Mouse (Mus musculus): ENCODE measurements around the gene Egln3. TPM values are rescaled to one million over a fixed set of nuclear protein-coding genes. Genes with fewer than 3 reads are reported as not detected.
A peak's percentile ranks its signal among the peaks of the same experiment; 100 is the strongest.

Gene Egln3
- 5.6 and 5.9 TPM in 2 replicates for polyA plus RNA-seq (2014; fragmentation: Nextera tagmentation; extraction: Ambion mirVana)

- under 1% methylated on average over 25 of the region's 25 CpGs for WGBS
- H3K27me3 ChIP-seq (ENCODE audit: control insufficient read depth, insufficient read depth, low read length), result peaks cover 23% of the 10 kb centered on the region
- no peak within 1 kb of the TSS for H3K27ac ChIP-seq (replicated peaks; ENCODE audit: low read depth, low read length)
- peak; percentile 75 for ATAC-seq (ENCODE audit: low FRiP score, low TSS enrichment)
- H3K4me3 ChIP-seq (replicated peaks; ENCODE audit: low read depth, low read length), result peak within 1 kb of the TSS; percentile 52
- peak; percentile 82 for DNase-seq
- H3K9me3 ChIP-seq (ENCODE audit: control insufficient read depth, low read length), result no peaks in the 10 kb centered on the region
- no peaks in the 10 kb centered on the region for H3K36me3 ChIP-seq (ENCODE audit: control insufficient read depth, insufficient read depth, low read length)
- peak within 1 kb of the TSS; percentile 100 for H3K4me2 ChIP-seq (ENCODE audit: low read length)
- H3K4me1 ChIP-seq (ENCODE audit: control insufficient read depth, insufficient read depth, low read length), result 0 out of 2 replicates have a peak, but pooled peaks cover 2% of the 10 kb centered on the region
- peak within 1 kb of the TSS; percentile 65 for H3K9ac ChIP-seq (replicated peaks; ENCODE audit: low read length)
These were observed at the start of gene Egln3 for GRCm38 (mm10) chr12:54203656-54204045. TSS of gene Egln3 (minus strand) at chr12:54203860.

DNA sequence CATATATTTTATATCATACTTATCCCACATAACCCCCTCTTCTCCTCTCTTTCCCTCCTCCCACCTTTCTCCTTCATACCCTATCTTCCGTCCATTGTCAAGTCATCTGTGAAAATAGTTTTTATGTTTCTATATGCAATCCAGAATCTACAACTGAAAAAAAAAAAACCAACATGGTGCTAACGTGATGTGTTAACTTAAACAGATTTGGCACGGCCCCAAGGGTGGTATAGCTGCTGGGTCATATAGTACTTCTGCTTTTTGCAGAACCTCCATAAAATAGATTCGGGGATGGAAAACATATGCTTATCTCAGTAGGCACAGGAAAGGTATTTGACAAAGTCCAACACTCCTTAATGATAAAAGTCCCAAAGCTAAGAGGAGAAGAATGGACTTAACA lies 49.8 kb upstream of the Egln3 start:
- Histone ChIP-seq H3K36me3 (ENCODE audit: control insufficient read depth, insufficient read depth, low read length) (no peaks in the 10 kb centered on the region), H3K9me3 (ENCODE audit: control insufficient read depth, low read length) (no peaks in the 10 kb centered on the region), H3K27ac (replicated peaks; ENCODE audit: low read depth, low read length) (no peak overlapping the region), H3K27me3 (ENCODE audit: control insufficient read depth, insufficient read depth, low read length) (no peaks in the 10 kb centered on the region), H3K4me3 (replicated peaks; ENCODE audit: low read depth, low read length) (no peak overlapping the region), H3K9ac (replicated peaks; ENCODE audit: low read length) (no peak overlapping the region), H3K4me2 (ENCODE audit: low read length) (no peak overlapping the region), H3K4me1 (ENCODE audit: control insufficient read depth, insufficient read depth, low read length) (no peaks in the 10 kb centered on the region)
- ATAC-seq (ENCODE audit: low FRiP score, low TSS enrichment) (no peak), DNase-seq (no peak)
- 92% methylated on average over 4 of the region's 4 CpGs for WGBS

- Histone ChIP-seq H3K27ac (replicated peaks; ENCODE audit: low read depth, low read length) (no peak overlapping the region), H3K9me3 (ENCODE audit: control insufficient read depth, low read length) (no peaks in the 10 kb centered on the region), H3K36me3 (ENCODE audit: control insufficient read depth, insufficient read depth, low read length) (no peaks in the 10 kb centered on the region), H3K4me3 (replicated peaks; ENCODE audit: low read depth, low read length) (no peak overlapping the region), H3K4me2 (ENCODE audit: low read length) (no peak overlapping the region), H3K4me1 (ENCODE audit: control insufficient read depth, insufficient read depth, low read length) (no peaks in the 10 kb centered on the region), H3K9ac (replicated peaks; ENCODE audit: low read length) (no peak overlapping the region), H3K27me3 (ENCODE audit: control insufficient read depth, insufficient read depth, low read length) (no peaks in the 10 kb centered on the region)
- 79% methylated on average over 9 of the region's 9 CpGs for WGBS
- DNase-seq (no peak), ATAC-seq (ENCODE audit: low FRiP score, low TSS enrichment) (no peak)
These were observed 48.3 kb upstream of the Egln3 start for GRCm38 (mm10) chr12:54251942-54252400.

GRCm38 (mm10) chr12:54247835-54248234 lies 44.2 kb upstream of the Egln3 start:
- Histone ChIP-seq H3K9ac (replicated peaks; ENCODE audit: low read length) (no peak overlapping the region), H3K27ac (replicated peaks; ENCODE audit: low read depth, low read length) (no peak overlapping the region), H3K4me2 (ENCODE audit: low read length) (no peak overlapping the region), H3K9me3 (ENCODE audit: control insufficient read depth, low read length) (no peaks in the 10 kb centered on the region), H3K4me1 (ENCODE audit: control insufficient read depth, insufficient read depth, low read length) (no peaks in the 10 kb centered on the region), H3K36me3 (ENCODE audit: control insufficient read depth, insufficient read depth, low read length) (no peaks in the 10 kb centered on the region), H3K27me3 (ENCODE audit: control insufficient read depth, insufficient read depth, low read length) (no peaks in the 10 kb centered on the region), H3K4me3 (replicated peaks; ENCODE audit: low read depth, low read length) (no peak overlapping the region)
- ATAC-seq (ENCODE audit: low FRiP score, low TSS enrichment) (no peak), DNase-seq (no peak)
- WGBS, result 94% methylated on average over 7 of the region's 7 CpGs

GRCm38 (mm10) chr12:54243158-54243557 lies 39.5 kb upstream of the Egln3 start:
- no peak for ATAC-seq (ENCODE audit: low FRiP score, low TSS enrichment)

DNA sequence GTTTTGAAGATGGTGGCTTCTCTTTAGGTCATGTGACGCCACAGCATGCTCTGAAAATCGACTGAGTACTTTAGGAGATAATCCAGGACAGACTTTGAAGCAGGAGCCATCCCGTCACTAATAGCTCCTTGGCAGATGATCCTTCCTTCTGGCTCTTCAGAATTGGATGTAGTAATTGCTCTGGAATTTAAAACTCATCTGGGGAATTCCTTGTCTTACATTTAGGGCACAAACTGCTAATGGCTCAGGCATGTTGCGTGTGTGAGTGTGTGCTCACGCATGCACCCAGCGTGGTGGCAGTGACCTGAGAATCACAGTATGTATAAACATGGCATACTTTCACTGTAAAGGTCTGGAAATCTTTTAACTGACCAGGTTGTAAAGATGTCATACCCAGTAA lies 38.3 kb upstream of the Egln3 start:
- no peaks in the 10 kb centered on the region for H3K9me3 ChIP-seq (ENCODE audit: control insufficient read depth, low read length)
- 88% methylated on average over 6 of the region's 6 CpGs for WGBS
- no peak for ATAC-seq (ENCODE audit: low FRiP score, low TSS enrichment)
- H3K27me3 ChIP-seq (ENCODE audit: control insufficient read depth, insufficient read depth, low read length), result no peaks in the 10 kb centered on the region
- no peak overlapping the region for H3K27ac ChIP-seq (replicated peaks; ENCODE audit: low read depth, low read length)
- DNase-seq, result no peak
- no peak overlapping the region for H3K4me3 ChIP-seq (replicated peaks; ENCODE audit: low read depth, low read length)
- no peaks in the 10 kb centered on the region for H3K4me1 ChIP-seq (ENCODE audit: control insufficient read depth, insufficient read depth, low read length)
- no peak overlapping the region for H3K4me2 ChIP-seq (ENCODE audit: low read length)
- no peak overlapping the region for H3K9ac ChIP-seq (replicated peaks; ENCODE audit: low read length)
- H3K36me3 ChIP-seq (ENCODE audit: control insufficient read depth, insufficient read depth, low read length), result no peaks in the 10 kb centered on the region

More at GRCm38 (mm10) chr12:54243158-54243557, 39.5 kb upstream of the Egln3 start:
- H3K27ac ChIP-seq (replicated peaks; ENCODE audit: low read depth, low read length), result no peak overlapping the region
- H3K27me3 ChIP-seq (ENCODE audit: control insufficient read depth, insufficient read depth, low read length), result no peaks in the 10 kb centered on the region
- no peaks in the 10 kb centered on the region for H3K36me3 ChIP-seq (ENCODE audit: control insufficient read depth, insufficient read depth, low read length)
- no peak overlapping the region for H3K4me2 ChIP-seq (ENCODE audit: low read length)
- H3K4me3 ChIP-seq (replicated peaks; ENCODE audit: low read depth, low read length), result no peak overlapping the region
- H3K9me3 ChIP-seq (ENCODE audit: control insufficient read depth, low read length), result no peaks in the 10 kb centered on the region
- DNase-seq, result no peak
- WGBS, result 91% methylated on average over 5 of the region's 5 CpGs
- no peak overlapping the region for H3K9ac ChIP-seq (replicated peaks; ENCODE audit: low read length)
- no peaks in the 10 kb centered on the region for H3K4me1 ChIP-seq (ENCODE audit: control insufficient read depth, insufficient read depth, low read length)

GRCm38 (mm10) chr12:54233794-54234193 lies 30.1 kb upstream of the Egln3 start:
- no peak for DNase-seq
- no peak overlapping the region for H3K4me3 ChIP-seq (replicated peaks; ENCODE audit: low read depth, low read length)
- no peaks in the 10 kb centered on the region for H3K4me1 ChIP-seq (ENCODE audit: control insufficient read depth, insufficient read depth, low read length)
- no peak overlapping the region for H3K4me2 ChIP-seq (ENCODE audit: low read length)
- no peak overlapping the region for H3K27ac ChIP-seq (replicated peaks; ENCODE audit: low read depth, low read length)
- H3K9ac ChIP-seq (replicated peaks; ENCODE audit: low read length), result no peak overlapping the region
- WGBS, result 90% methylated on average over 6 of the region's 6 CpGs
- H3K36me3 ChIP-seq (ENCODE audit: control insufficient read depth, insufficient read depth, low read length), result no peaks in the 10 kb centered on the region
- no peaks in the 10 kb centered on the region for H3K9me3 ChIP-seq (ENCODE audit: control insufficient read depth, low read length)
- ATAC-seq (ENCODE audit: low FRiP score, low TSS enrichment), result no peak
- H3K27me3 ChIP-seq (ENCODE audit: control insufficient read depth, insufficient read depth, low read length), result no peaks in the 10 kb centered on the region

DNA sequence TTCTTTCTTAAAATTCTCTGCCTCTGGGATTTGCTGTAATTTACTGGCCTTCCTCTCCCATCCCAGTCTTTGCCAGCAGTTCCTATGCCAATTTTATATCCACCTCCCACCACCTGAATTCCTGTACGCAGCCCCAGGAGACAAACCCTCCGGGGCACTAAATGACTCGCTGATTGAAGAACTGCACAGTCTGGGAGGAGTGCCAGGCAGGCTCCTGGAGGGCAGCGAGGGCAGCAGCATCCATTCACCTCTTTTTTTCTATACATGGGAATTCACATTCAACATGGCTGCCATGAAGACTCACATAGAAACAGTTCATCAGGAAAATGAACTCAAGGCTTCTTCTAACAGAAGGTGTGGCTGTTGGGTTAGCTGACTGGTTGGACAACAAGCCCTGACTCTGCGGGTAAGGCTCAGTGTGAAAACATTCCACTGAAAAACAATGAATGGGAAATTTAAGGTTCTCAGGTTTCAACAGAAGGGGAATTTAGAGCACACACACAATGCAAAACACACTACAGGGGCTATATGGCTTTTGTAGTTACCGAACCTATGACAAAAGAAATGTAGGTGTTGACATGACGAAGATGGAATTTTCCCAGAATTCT lies 29.4 kb upstream of the Egln3 start:
- ATAC-seq (ENCODE audit: low FRiP score, low TSS enrichment) (no peak), DNase-seq (peak; percentile 31)
- Histone ChIP-seq H3K9ac (replicated peaks; ENCODE audit: low read length) (no peak overlapping the region), H3K9me3 (ENCODE audit: control insufficient read depth, low read length) (no peaks in the 10 kb centered on the region), H3K27ac (replicated peaks; ENCODE audit: low read depth, low read length) (no peak overlapping the region), H3K4me3 (replicated peaks; ENCODE audit: low read depth, low read length) (no peak overlapping the region), H3K27me3 (ENCODE audit: control insufficient read depth, insufficient read depth, low read length) (no peaks in the 10 kb centered on the region), H3K4me1 (ENCODE audit: control insufficient read depth, insufficient read depth, low read length) (no peaks in the 10 kb centered on the region), H3K4me2 (ENCODE audit: low read length) (no peak overlapping the region), H3K36me3 (ENCODE audit: control insufficient read depth, insufficient read depth, low read length) (no peaks in the 10 kb centered on the region)
- WGBS, result 56% methylated on average over 7 of the region's 7 CpGs

DNA sequence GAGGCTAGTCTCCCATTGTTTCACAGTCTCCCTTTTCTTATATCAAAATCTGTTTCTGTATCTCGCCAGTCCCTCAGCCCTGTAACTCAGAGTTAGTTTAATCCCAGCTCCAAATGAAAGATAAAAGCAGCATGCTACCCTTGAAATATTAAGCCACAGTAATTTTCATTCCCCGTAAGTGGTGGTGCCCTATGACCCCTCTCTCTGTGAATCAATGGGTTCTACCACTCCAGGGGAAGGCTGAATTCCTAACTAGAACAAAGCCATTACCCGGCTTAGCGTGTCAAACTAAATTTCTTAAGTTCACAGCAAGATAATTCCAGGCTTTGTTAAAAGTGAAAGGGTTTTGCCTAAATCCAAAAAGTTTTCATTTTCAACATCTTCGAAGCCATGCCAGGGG lies 28.8 kb upstream of the Egln3 start:
- H3K9me3 ChIP-seq (ENCODE audit: control insufficient read depth, low read length), result no peaks in the 10 kb centered on the region
- no peak overlapping the region for H3K4me3 ChIP-seq (replicated peaks; ENCODE audit: low read depth, low read length)
- ATAC-seq (ENCODE audit: low FRiP score, low TSS enrichment), result no peak
- no peaks in the 10 kb centered on the region for H3K27me3 ChIP-seq (ENCODE audit: control insufficient read depth, insufficient read depth, low read length)
- H3K4me1 ChIP-seq (ENCODE audit: control insufficient read depth, insufficient read depth, low read length), result no peaks in the 10 kb centered on the region
- H3K9ac ChIP-seq (replicated peaks; ENCODE audit: low read length), result no peak overlapping the region
- H3K4me2 ChIP-seq (ENCODE audit: low read length), result no peak overlapping the region
- H3K36me3 ChIP-seq (ENCODE audit: control insufficient read depth, insufficient read depth, low read length), result no peaks in the 10 kb centered on the region
- H3K27ac ChIP-seq (replicated peaks; ENCODE audit: low read depth, low read length), result no peak overlapping the region
- WGBS, result 14% methylated on average over 5 of the region's 5 CpGs
- peak; percentile 27 for DNase-seq

All from midbrain, embryonic 14.5 days (tissue).